Mouse (Mus musculus): ENCODE results near the gene Barhl2.

- TF ChIP-seq CTCF (IDR thresholded peaks at IDR 0.05; ENCODE audit: borderline replicate concordance, insufficient read depth, low read length) (no peak), POLR2A (IDR thresholded peaks at IDR 0.05; ENCODE audit: low read depth, low read length) (no peak)
Measured at GRCm38 (mm10) chr5:106452686-106453085, 5.3 kb downstream of the Barhl2 start.
